Mouse (Mus musculus) liver, embryonic 11.5 days (tissue): ENCODE data around the gene Mre11a. TPM values are rescaled to one million over a fixed set of nuclear protein-coding genes. Genes with fewer than 3 reads are reported as not detected.

ENCODE experiments used
- polyA plus RNA-seq: library from polyadenylated mRNA; unstranded; fragments of >200 nt; fragmentation: Nextera tagmentation; extraction: Ambion mirVana; gene quantifications from 2 replicates; pipeline ENCODE4 v1.2.1, GENCODE M21; 2014

The Mre11a gene
- polyA plus RNA-seq, 1 experiment from 2014 or later = 33.5 TPM

Other genes starting within 250 kb of the Mre11a start
- 8.5 and 9.5 TPM in 2 replicates for gene Amotl1, start 139.6 kb upstream of the Mre11a start, polyA plus RNA-seq
- gene Piwil4, start 43.9 kb upstream of the Mre11a start, polyA plus RNA-seq = 0.10 and 0.19 TPM in 2 replicates
- 1.7 and 1.9 TPM in 2 replicates for gene Fut4, start 32.3 kb upstream of the Mre11a start, polyA plus RNA-seq
- not detected in 2 replicates for gene 1700012B09Rik, start 13.6 kb upstream of the Mre11a start, polyA plus RNA-seq
- gene Ankrd49, start 202 bp downstream of the Mre11a start, polyA plus RNA-seq = 65.1 and 67.8 TPM in 2 replicates
- not detected in 2 replicates for gene Gpr83, start 75.6 kb downstream of the Mre11a start, polyA plus RNA-seq
- gene Izumo1r, start 119.3 kb downstream of the Mre11a start, polyA plus RNA-seq = not detected in 2 replicates